Mouse (Mus musculus): Measurements from ENCODE around the gene Plk3.
A peak's percentile ranks its signal among the peaks of the same experiment; 100 is the strongest.

Plk3 gene

GRCm38 (mm10) chr4:117138295-117139216 lies 4.8 kb upstream of the Plk3 start:
- DNase-seq, result no peak

- DNase-seq, result peak; percentile 75
Measured at GRCm38 (mm10) chr4:117136034-117136433, 2.3 kb upstream of the Plk3 start.

GRCm38 (mm10) chr4:117134601-117134995 lies 835 bp upstream of the Plk3 start:
- no peak for DNase-seq

GRCm38 (mm10) chr4:117133366-117133796 lies 382 bp downstream of the Plk3 start:
- no peak for DNase-seq

GRCm38 (mm10) chr4:117132794-117133143 lies 994 bp downstream of the Plk3 start:
- no peak for DNase-seq

GRCm38 (mm10) chr4:117131890-117132793 lies 1.6 kb downstream of the Plk3 start:
- no peak for DNase-seq

- no peak for DNase-seq
Measured at GRCm38 (mm10) chr4:117131198-117131597, 2.6 kb downstream of the Plk3 start.

- DNase-seq, result no peak
Measured at GRCm38 (mm10) chr4:117130790-117131189, 3.0 kb downstream of the Plk3 start.

- no peak for DNase-seq
Measured at GRCm38 (mm10) chr4:117127991-117128686, 5.6 kb downstream of the Plk3 start.

- no peak for DNase-seq
Measured at GRCm38 (mm10) chr4:117126675-117127290, 7.0 kb downstream of the Plk3 start, which contains the start of gene Tctex1d4. Gene Tctex1d4, plus strand, starts transcription at chr4:117126794.

GRCm38 (mm10) chr4:117125910-117126674 lies 7.7 kb downstream of the Plk3 start:
- peak; percentile 85 for DNase-seq

GRCm38 (mm10) chr4:117125348-117125909 lies 8.3 kb downstream of the Plk3 start, which contains the start of gene Btbd19:
Gene Btbd19, minus strand, starts transcription at chr4:117125725.
- DNase-seq, result peak; percentile 89

GRCm38 (mm10) chr4:117124518-117125347 lies 9.0 kb downstream of the Plk3 start:
- DNase-seq, result peak; percentile 63

- DNase-seq, result no peak
Measured at GRCm38 (mm10) chr4:117124218-117124517, 9.6 kb downstream of the Plk3 start.

- DNase-seq, result no peak
Measured at GRCm38 (mm10) chr4:117123546-117124217, 10.1 kb downstream of the Plk3 start.

- DNase-seq, result no peak
Measured at GRCm38 (mm10) chr4:117122209-117122608, 11.6 kb downstream of the Plk3 start.

GRCm38 (mm10) chr4:117120445-117121414 lies 13.0 kb downstream of the Plk3 start:
- peak; percentile 96 for DNase-seq

GRCm38 (mm10) chr4:117120052-117120444 lies 13.7 kb downstream of the Plk3 start:
- no peak for DNase-seq

- DNase-seq, result no peak
Measured at GRCm38 (mm10) chr4:117119636-117120035, 14.1 kb downstream of the Plk3 start.

Measured in kidney, postnatal 10 days (tissue).